Mouse (Mus musculus) embryonic fibroblast, embryonic 13.5 days (primary cell): ENCODE results near the gene Ggcx.

ENCODE experiments used
- CTCF ChIP-seq: IDR thresholded peaks from 2 replicates; pipeline ENCODE4 v1.5.1; 2011; ENCODE audit warnings: mild to moderate bottlenecking, control low read depth, low read length, moderate library complexity, borderline replicate concordance; ENCODE audit not compliant: insufficient read depth
- POLR2A ChIP-seq: IDR thresholded peaks from 2 replicates; pipeline ENCODE4 v1.6.1; 2011; ENCODE audit warnings: low read depth, mild to moderate bottlenecking, control low read depth, low read length, moderate library complexity

GRCm38 (mm10) chr6:72428036-72428435 lies 13.9 kb downstream of the Ggcx start:
- TF ChIP-seq CTCF = peak; percentile 63; the same call in 1 of the 2 replicates
- no peak for TF ChIP-seq POLR2A
